Mouse (Mus musculus): ENCODE results near the gene Ldha.

DNA sequence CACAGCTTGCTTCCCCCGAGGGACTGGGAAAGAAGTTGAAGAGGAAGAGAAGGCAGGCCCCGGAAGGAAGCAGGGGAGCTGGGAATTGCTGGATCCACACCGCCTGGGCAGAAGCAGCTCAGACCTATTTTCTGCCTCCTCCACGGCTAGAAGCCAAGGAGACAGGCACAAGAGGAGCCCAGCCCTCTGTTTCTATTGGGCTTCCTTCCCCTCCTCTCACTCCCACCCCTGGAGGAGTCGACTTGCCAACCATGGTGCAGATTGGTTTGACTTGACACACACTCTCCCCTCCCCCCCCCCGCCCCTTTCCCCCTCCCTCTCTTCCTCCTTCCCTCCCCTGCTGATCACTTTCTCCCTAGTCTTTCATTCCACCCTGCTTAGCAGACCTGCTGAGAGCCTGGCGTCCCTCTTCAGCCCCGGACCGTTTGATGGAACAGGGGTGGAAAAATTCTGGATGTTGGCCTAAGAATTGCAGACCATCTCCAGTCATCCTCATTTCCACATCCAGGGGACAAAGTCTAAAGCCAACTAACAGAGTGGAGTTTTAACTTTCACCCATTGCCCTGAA is 3.1 kb upstream of the Ldha start:
- no peak for TF ChIP-seq POLR2A (IDR thresholded peaks at IDR 0.05; ENCODE audit: low read depth, low read length)
- TF ChIP-seq CTCF (IDR thresholded peaks at IDR 0.05; ENCODE audit: extremely low read depth, insufficient read depth, insufficient read length, insufficient replicate concordance): no peak

Data from spleen, adult 2 months (tissue).